Mouse (Mus musculus) Patski (cell line): ENCODE data around the gene Gm28230. TPM values are rescaled to one million over a fixed set of nuclear protein-coding genes. Genes with fewer than 3 reads are reported as not detected.
A peak's percentile ranks its signal among the peaks of the same experiment; 100 is the strongest.

Experiments
- ATAC-seq: fragments of 100-300 bp; one replicate; pipeline ENCODE4 v1.8.0; 2021
- CTCF ChIA-PET: fragments of 350-600 bp; sonication (Branson Sonifier 250); formaldehyde crosslinking; loops from one replicate; lab custom pipeline; 2022; ENCODE audit warnings: inconsistent platforms; lab: Charles Lee
- POLR2A ChIA-PET: fragments of 350-600 bp; sonication (Branson Sonifier 250); formaldehyde crosslinking; loops from one replicate; lab custom pipeline; 2022; ENCODE audit warnings: antibody characterized with exemption, inconsistent platforms; lab: Charles Lee
- DNase-seq: peaks from one replicate; pipeline ENCODE4 v3.0.0-alpha.2; 2011; ENCODE audit warnings: low read depth, low spot score
- H3K27me3 ChIP-seq: fragments of 371-371 bp; one replicate; pipeline ENCODE4 v1.5.1; 2021
- CTCF ChIP-seq: fragments of 100-300 bp; IDR thresholded peaks from one replicate; pipeline ENCODE4 v1.5.1; 2021
- in situ Hi-C: fragments of 300-500 bp; cut with MboI; formaldehyde crosslinking; loops from 3 replicates; pipeline ENCODE4 v1.11.1; 2018; ENCODE audit warnings: low pct_unique_long_range_greater_than_20kb, mixed read lengths
- polyA plus RNA-seq: library from polyadenylated mRNA; unstranded; gene quantifications from one replicate; pipeline ENCODE4 v1.2.3, GENCODE M21; 2021

Gene Gm28230
- polyA plus RNA-seq, 1 experiment from 2014 or later: 0.73 TPM

DNA sequence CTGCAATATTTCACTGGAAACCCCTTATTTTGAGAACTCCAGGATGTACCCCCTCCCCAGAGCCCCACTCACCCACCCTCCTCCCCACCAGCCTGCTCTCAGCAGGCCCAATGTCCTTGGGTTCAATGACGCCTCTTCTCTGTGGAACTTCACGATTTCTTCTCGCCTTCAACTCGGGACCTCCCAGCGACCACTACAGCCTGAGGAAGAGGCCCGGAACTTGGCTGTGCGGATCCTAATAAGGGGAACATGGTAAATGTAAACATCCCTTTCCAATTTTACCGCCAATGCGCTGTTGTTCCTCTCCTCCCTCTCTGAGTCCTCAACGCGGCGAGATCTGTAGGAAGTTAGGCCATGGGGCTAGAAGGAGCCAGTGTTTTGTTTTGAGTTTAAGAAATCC is 42.4 kb upstream of the Gm28230 start:
- TF ChIP-seq CTCF: no peak
- peaks cover 62% of the 10 kb centered on the region for H3K27me3 ChIP-seq
- CTCF ChIA-PET: no interaction called here
- no peak for DNase-seq
- in situ Hi-C loops: loop anchor here (25.0 kb wide), 1 partner anchor 1078 kb away; no protein-coding TSS in a partner anchor
- ATAC-seq: no peak
- POLR2A ChIA-PET: no interaction called here

DNA sequence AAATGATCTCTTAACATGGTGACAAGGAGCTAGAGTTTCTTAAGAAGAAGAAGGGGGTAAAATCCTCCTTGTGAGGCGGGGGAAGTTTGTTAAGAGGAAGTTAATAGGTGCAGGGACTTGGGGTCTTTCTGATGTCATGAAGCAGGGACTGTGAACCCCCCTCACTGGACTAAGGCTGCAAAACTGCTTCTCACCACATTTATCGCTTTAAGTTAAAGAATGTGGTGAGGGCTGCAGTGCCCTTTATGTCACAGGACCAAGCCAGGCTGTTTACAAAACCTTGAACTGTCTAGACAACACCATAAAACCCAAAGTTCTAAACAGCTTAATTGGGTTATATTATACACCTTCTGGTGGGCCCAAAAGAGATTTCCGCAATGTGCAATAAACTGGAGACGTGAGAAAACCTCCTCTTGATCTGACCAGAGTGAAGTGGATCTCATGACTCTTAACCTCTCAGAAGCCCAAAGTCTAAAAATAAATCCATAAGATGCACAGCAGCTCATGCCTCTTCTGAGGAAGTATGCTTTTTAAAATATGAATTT is 41.4 kb upstream of the Gm28230 start:
- DNase-seq (no peak), ATAC-seq (no peak)
- H3K27me3 ChIP-seq: peaks cover 69% of the 10 kb centered on the region
- in situ Hi-C loops: loop anchor here (25.0 kb wide), 1 partner anchor 1077 kb away; no protein-coding TSS in a partner anchor
- CTCF ChIA-PET: interaction anchor here (1.0 to 2.0 kb wide), 2 partner anchors 8 to 10 kb away, joined by 3 to 6 read pairs; no protein-coding TSS in a partner anchor
- TF ChIP-seq CTCF: no peak
- POLR2A ChIA-PET: interaction anchor here (0.6 kb wide), 1 partner anchor 56 kb away, joined by 3 read pairs; no protein-coding TSS in a partner anchor

DNA sequence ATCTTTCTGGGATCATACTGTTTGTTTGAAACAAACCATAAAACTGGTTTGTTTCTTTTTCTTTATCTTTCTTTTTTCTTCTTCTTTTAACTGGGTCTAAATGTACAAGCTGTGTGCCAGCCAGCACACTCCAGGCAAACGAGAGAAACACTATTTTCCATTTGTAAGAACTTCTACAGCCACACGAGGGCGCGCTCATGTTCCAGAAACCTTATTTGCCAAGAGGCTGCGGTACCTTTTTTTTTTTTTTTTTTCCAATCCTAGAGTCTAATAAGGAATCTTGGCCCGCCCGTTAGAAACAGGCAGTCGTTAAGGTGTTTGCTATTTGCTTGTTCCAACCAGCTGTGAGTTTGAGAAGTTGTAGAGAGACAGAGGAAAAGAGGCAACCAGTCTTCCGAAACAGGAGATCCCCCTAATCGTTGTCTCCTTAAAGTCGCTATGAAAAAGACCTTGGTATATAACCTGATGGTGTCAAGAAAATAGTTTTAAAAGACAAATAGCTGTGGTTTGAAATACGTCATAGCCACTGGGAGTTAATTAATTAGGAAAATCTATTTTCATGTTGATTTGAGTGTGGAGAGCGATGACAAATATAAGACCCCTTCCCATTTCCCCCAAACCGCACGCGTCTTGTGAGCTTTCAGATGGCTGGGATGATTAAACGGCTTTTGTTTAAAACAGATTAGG is 40.1 kb upstream of the Gm28230 start:
- H3K27me3 ChIP-seq: peaks cover 74% of the 10 kb centered on the region
- POLR2A ChIA-PET: no interaction called here
- TF ChIP-seq CTCF: no peak
- no peak for DNase-seq
- peak; percentile 62 for ATAC-seq
- CTCF ChIA-PET: interaction anchor here (0.7 to 2.0 kb wide), 4 partner anchors 9 to 167 kb away, joined by 3 to 6 read pairs (median 4); no protein-coding TSS in a partner anchor
- in situ Hi-C loops: loop anchor here (25.0 kb wide), 1 partner anchor 1076 kb away; no protein-coding TSS in a partner anchor

DNA sequence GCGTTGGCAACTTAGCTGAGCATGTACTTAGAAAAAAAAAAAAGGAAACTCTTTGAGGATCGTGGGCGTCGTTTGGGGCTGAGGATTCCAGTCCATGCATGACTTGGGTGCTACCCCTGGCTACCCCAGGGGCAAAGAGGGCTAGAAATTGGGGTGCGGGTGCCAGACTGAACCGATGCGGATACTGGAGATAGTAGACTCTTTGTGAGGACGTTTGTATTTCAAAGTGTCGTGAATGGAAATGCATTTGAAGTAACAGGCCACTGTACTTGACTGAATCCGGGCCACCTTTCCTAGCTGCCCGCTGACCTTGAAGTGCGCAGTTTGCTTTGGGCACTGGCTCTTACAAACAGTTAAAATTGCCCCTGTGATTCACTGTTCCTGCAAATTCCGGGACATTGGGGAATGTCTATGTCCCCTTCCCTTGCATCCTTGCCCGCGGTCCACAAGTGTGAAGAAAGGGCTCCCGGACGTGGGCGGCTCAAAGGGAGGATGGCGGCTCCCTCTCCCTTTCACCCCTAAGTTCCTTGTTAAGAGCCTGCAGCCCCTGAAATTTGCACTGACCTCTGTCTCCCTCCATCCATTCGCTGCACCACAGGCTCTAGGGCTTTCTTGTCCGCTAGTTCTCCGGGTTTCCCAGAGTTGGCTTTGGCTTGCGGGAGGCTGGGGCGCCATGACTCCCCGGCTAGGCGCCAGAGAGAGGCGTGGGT is 39.4 kb upstream of the Gm28230 start:
- DNase-seq: no peak

DNA sequence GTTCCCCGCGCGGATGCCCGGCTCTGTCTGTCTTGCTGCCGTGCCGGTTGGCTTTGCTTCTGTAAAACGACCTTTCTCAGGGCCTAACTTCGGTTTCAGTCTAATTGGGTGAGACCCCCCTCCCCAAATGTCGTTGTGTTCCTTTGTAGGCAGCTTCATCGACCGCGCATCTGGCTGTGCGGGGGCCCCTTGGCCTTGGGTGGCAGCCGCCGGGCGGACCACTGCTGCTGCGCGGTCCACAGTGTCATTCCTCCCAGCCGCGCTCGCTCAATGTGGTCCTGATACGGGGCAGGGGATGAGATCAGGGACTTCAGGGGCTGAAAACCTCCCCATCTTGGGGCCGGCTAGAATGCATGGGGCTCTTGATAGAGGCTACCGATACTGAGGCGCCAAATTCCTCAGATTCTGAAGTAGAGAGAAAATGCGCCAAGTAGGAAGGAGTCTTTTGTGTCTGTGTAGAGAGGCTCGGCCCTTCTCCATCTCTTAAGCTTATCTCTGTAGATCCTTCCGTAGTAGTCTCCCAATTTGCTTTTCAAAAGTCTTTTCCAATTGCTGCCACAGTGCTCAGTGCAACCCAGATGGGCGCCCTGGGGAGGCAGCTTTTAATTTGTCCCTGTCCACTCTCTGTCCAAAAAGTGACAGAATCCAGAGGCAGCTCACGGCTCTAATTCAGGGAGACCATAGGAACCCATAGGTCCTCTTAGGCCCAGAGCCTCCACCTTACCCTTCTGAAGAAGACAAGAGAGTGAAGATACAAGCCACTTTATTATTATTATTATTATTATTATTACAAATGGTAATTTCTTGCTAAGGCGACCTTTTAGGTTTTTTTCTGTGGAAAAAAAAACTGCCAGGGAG is 38.6 kb upstream of the Gm28230 start:
- in situ Hi-C loops: loop anchor here (25.0 kb wide), 1 partner anchor 1074 kb away; no protein-coding TSS in a partner anchor
- POLR2A ChIA-PET: no interaction called here
- CTCF ChIA-PET: no interaction called here
- ATAC-seq: no peak
- H3K27me3 ChIP-seq: peaks cover 85% of the 10 kb centered on the region
- no peak for DNase-seq
- no peak for TF ChIP-seq CTCF

More for the DNA sequence above, 39.4 kb upstream of the Gm28230 start:
- CTCF ChIA-PET: interaction anchor here (0.7 to 2.0 kb wide), 3 partner anchors 10 to 166 kb away, joined by 3 to 6 read pairs (median 4); no protein-coding TSS in a partner anchor
- POLR2A ChIA-PET: no interaction called here
- in situ Hi-C loops: loop anchor here (25.0 kb wide), 1 partner anchor 1075 kb away; no protein-coding TSS in a partner anchor
- TF ChIP-seq CTCF: no peak
- peaks cover 79% of the 10 kb centered on the region for H3K27me3 ChIP-seq
- no peak for ATAC-seq

DNA sequence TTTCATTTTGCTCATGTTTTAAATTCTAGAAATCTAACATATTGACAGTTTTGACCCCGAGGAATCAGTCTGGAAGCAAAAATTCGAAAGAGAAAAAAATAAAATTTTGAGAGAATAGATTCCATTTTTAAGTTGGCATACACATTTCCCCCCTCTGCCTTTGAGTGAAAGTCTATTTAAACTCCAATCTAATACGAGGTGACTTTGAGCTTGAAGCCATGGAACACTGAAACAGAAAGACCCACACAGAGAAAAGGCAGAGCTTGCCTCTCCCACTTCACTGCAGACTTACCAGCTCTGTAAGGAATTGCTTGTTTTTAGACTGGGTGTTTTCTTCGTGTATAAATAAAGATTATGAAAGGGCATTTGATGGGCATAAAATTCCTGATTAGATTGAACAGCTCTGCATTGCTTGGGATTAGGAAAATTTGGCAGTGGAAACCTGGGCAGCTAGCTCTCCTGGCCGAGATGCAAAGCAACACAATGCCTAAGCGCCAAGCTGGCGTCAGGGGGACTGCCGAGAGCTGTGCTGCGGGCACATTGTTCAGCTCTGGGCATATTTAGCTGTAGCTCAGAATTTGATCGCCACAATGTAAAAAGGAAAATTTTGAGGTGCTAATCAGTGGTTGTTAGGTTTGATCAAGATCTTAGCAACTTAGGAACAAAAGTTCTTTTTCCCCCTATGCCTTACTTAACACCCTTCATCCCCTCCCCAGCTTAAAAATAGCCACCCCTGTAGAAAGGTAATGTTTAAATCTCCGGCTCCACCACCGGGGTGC is 37.5 kb upstream of the Gm28230 start:
- no peak for DNase-seq
- in situ Hi-C loops: loop anchor here (25.0 kb wide), 1 partner anchor 1073 kb away; no protein-coding TSS in a partner anchor
- H3K27me3 ChIP-seq: peaks cover 81% of the 10 kb centered on the region
- CTCF ChIA-PET: no interaction called here
- ATAC-seq: no peak
- no peak for TF ChIP-seq CTCF
- POLR2A ChIA-PET: no interaction called here

DNA sequence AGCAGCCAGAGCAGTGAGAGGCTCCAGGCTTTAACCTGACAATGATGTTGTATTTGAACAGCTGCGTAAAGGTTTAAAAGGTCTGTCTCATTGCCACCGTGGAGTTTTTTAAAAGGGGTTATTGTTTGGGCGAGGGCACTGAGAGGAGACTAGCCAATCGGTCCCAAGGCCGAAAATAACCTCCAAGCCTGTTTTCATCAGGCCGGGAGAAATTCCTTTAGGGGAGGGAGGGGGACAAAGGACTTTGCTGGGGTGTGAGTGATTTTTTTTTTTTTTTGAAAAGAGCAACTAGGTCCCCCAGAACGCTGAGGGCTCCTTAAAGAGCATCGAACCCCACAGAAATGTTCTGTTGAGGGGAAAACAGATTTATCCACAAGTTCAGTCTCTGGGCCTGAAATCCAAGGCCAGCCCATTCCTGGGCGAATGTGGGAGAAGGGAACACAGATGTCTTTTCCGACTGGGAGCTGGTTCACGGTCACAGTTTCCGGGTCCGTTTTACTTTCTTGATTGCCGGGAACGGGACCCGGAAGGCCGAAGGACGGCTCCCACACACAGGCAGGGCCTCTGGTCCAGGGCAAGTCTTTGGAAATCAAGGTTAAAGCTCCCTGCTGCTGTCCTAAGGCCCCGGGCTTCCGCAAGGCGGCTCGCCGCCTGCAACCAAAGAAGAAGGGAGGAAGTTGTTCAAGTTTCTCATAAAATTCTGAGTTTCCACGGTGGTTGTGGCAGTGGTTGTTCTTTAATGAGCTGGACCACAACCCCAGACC is 36.8 kb upstream of the Gm28230 start:
- H3K27me3 ChIP-seq: peaks cover 82% of the 10 kb centered on the region
- in situ Hi-C loops: loop anchor here (10.0 to 25.0 kb wide), 2 partner anchors 455 to 1073 kb away; no protein-coding TSS in a partner anchor
- DNase-seq (no peak), ATAC-seq (no peak)
- ChIA-PET POLR2A (interaction anchor here (0.6 kb wide), 1 partner anchor 273 kb away, joined by 7 read pairs; no protein-coding TSS in a partner anchor), CTCF (no interaction called here)
- no peak for TF ChIP-seq CTCF

DNA sequence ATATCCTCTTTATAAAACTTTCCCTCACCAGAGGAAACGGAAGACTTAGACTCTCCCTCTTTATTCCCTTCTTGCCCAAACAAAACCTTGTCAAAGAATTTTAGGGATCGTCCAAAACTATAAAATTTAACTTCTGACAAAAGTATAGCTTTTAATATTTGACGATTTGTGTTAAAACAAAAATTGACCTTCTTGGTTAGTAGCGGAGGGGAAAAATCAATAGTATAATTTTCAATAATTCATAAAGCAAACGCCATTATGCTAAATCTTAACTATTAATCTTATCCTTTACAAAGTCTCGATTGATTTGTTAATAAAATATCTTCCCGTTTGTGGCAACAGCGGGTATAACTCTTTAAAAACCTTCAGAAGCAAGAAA is 36.2 kb upstream of the Gm28230 start:
- ChIA-PET POLR2A (no interaction called here), CTCF (no interaction called here)
- ATAC-seq (no peak), DNase-seq (no peak)
- H3K27me3 ChIP-seq: peaks cover 83% of the 10 kb centered on the region
- no peak for TF ChIP-seq CTCF
- in situ Hi-C loops: loop anchor here (10.0 to 25.0 kb wide), 2 partner anchors 454 to 1072 kb away; no protein-coding TSS in a partner anchor
